Mouse (Mus musculus) hindlimb bud, embryonic 11.5 days (tissue): ENCODE measurements around the gene Kcnf1.

Experiments
- DNase-seq: peaks from one replicate; pipeline ENCODE4 v3.0.0-alpha.2; 2012; ENCODE audit warnings: low read depth, low spot score; ENCODE audit errors: extremely low spot score

Kcnf1 gene

DNA sequence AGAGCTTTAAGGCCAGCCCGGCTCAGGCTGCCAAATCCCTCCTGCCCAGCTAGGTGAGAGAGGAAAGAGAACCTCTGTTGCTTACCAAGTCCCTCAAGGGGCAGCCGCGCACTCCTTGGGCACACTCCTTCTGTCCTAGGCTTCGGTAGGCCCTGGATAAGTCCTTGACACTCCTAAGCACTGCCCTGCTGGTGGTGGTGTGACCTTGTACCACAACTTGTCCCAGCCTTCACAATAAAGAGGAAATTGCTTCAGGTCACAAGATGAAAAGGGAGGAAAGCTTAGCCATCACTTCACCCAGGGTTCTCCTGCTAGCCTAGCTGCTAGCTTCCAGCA, at the start of gene Kcnf1:
Kcnf1 (minus strand) TSS at position 132 of the 336 bp plus-strand sequence.
- no peak for DNase-seq

DNA sequence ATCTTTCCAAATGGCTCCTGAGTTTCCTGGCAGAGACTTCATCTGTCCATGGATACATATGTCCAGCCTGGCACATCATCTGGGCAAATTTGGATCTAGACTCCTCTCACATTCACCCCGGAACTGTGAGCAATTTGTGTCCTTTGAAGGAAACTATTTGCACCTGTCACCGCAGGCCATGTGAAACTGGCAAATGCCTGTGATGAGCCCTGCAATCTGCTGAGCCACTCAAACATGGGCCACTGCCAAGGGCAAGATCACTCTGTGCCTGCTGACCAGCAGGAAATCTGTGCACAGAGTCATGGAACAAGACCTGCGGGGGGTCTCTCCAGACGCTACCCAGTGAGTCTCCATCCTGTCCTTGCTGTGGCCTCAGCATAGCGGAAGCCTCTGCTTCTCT, 48.3 kb upstream of the Kcnf1 start:
- DNase-seq: no peak

DNA sequence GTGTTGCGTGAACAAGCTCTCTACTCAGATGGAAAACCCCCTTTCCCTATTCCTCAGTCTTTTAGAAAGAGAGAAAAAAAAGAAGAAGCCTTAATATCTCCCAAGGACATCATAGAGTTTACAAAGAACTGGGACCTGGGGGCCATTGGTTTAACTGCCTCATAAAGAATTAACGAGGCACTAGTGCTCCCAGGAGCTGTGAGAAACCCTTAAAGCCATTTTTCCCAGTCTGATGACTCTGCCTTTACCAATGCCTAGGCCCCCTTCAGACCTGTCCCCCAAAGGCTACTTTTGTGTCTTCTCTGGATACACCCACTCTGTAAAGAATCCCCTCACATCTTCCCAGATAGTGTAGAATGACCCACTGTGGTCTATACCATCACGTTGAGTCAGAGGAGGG, 46.4 kb upstream of the Kcnf1 start:
- no peak for DNase-seq

DNA sequence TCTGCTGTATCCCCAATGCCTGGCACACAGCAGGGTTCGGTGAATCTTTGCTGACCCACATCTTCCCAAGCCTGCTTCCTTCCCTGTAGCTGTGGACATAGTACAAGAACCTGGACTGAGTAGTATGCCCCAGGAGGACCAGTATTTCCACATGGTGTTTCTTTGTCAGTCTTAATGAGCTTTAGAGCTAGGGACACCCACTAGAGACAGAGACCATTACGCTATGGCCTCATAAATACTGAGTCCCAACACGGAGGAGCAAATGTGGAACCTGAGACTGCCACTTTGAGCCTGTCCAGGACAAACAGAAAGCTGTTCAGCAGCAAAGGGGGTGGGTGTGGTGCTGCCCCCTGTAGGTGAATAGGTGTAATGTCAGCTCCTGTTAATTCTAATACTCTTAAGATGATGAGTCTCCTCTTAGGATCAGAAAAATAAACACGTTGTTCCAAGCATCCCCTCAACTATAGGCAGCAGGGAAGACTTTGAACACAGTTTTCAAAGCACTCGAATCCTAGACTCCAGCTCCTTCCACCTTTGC, 45.3 kb upstream of the Kcnf1 start:
- no peak for DNase-seq

DNA sequence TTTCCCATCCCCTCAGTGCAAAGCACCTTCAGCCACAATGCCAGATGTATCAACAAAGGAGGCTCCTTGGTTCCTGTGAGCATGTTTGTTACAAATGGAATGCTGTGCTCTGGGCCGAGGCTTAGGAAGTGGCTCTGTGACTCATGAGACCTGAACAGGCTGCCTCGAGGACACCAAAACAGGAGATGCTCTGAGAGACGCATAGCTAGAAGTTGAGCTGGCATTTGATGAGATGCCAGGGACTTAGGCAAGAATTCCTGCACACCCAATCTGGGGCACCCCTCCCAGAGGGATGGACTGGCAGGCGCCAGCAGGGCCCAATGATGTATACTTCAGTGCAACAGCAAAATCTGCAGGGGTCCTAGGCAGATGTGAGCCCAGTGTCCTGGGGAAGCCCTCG, 43.9 kb upstream of the Kcnf1 start:
- DNase-seq: no peak

DNA sequence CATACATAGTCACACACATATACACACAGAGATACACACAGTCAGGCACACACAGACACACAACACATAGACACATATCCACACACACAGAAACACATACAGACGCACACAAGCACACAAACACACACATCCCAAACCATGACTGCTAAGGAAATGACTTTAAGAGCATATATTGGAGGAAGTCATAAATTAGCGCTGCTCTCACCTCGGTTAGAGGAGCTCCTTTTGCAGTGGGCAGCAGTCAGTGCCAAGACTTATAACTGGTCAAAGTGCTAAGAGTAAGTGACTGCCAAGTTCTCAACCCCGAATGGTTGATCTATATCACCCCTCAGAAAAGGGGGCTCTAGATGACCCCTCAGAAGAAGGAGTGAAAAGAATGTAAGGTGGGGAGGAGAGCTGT, 42.4 kb upstream of the Kcnf1 start:
- no peak for DNase-seq

DNA sequence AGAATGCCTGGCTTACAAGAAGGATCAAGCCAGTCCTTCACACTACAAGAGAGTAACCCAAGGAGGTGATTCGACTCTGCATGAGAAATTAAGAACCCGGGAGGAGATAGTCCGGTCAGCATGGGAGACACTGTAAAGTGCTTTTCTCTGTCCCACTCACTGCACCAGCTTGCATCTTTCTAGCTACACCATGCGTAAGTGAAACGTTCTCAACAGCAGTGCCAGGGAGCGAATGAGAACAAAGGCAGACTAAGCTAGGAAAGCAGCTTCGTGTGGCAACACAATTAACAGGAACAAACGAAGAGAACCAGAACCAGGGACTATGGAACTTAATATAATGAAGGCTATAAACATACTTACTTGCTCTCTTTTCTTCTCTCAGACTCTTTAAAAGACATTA, 41.7 kb upstream of the Kcnf1 start:
- no peak for DNase-seq

DNA sequence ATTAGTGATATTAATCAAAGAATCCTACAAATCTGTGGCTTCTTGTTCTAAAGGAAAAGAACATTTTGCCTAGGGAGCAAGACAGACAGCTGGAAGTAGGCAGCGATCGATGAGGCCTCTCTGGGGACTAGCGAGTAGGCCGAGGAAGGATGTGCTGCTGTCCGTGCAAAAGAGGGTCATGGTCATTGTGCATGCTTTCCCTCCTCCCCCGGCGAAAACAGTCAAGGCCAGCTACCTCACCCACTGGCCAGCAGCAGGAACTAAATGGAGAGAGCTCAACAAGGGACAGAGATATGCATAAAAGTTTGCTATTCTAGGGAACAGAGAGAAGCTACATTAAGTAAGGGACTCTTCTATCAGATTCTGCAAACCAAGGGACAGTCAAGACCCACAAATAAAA, 39.1 kb upstream of the Kcnf1 start:
- no peak for DNase-seq

DNA sequence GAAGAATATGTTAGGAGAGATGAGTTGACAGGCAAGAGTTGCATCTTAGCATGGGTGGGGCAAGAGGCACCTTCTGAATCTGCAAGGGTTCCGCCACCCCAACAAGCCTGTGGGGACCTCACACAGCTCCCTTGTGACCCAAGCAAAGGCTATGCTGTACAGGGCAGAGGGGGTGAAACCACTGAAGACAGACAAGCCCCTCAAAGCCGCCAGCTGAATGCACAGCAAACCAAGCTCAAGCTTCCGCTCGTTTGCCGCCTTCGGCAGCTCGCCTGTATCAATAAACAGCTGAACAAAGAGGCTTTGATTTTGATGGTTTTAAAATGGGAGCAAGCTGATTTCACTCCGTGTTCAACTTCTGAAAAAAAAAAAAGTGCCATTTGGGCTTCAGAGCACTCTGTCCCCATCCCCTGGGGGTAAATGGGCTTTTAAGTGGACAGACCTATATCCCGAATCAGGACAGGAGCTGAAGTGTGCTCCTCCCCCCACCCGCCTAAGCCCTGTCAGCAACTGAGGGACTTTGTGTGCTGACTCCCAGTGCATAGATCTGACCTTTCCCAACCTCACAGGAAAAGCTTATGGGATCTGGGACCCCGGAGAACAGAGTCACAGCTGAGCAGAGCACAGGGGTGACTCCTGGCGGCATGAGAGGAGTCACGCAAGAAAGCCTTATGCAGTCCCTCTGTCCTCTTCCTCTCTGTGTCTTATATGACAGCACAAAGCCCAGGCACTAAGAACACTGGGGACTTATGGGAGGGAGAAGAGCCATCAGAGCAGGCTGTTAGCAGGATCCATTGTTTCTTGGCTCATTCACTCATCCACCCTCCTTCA, 26.0 kb upstream of the Kcnf1 start:
- no peak for DNase-seq

DNA sequence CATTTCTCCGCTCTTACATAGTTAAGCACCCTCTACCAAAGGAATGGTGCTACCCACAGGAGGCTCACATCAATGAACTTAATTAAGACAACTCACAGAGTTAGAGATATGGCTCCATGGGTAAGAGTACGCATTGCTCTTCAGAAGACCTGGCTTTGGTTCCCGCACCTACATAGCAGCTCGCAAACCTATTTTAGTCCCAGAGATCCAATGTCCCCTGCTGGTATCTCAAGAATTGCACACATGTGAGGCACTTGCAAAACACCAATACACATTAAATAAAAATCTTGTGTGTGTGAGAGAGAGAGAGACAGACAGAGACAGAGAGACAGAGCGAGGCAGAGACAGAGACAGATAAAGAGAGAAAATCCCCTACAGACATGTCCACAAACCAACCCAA, 21.9 kb upstream of the Kcnf1 start:
- DNase-seq: no peak

DNA sequence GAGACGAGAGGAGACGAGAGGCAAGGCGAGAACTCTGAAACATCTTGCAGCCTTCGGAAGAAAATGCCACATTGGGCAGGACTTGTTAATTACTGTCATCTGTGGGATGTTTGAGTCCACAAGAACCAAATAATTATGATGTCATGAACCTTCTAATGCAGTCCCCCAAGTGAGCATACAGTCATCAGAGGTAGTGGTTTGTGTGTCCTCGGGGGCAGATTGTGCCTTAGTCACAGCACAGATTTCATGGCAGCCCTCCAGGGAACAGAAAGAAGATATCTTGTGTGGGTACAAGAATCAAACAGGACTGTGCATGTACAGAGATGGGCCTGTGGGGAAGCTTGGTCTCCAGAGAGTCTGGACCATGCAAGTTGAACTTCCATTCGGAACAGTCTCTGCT, 17.5 kb upstream of the Kcnf1 start:
- no peak for DNase-seq

DNA sequence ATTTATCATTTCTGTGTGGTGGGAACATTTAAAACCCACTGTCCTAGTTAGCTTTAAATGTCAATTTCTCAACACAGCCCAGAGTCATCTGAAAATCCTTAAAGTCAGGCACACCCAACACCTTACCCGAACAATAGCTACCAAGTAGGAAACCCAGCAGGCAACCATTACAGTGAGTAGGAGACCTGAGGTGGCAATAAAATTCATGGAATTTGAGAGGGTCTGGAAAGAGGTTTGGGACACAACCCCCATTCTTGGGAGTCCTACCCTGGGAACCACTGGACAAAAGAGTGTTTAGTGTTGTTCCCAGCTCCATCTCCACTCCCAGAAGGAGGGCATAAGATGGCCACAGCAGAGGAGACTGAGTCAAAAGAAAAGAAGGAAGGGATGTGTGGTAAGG, 16.6 kb upstream of the Kcnf1 start:
- no peak for DNase-seq

DNA sequence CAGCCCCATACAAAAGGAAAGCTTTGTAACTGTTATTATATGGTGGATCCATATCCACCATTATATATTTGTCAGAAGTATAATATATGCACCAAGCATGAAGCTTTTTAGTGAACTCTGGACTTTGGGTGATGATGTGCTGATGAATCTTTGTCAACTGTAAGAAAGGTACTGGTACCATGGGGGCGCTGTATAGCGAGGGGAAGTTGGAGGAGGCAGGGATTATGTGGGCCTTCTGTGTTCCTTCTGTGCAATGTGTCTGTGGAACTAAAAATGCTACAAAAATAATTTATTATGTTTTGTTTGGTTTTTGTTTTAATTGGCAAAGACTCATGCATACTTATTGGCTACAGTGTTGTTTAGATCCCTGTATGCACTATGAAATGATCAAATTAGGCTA, 16.2 kb upstream of the Kcnf1 start:
- DNase-seq: no peak

DNA sequence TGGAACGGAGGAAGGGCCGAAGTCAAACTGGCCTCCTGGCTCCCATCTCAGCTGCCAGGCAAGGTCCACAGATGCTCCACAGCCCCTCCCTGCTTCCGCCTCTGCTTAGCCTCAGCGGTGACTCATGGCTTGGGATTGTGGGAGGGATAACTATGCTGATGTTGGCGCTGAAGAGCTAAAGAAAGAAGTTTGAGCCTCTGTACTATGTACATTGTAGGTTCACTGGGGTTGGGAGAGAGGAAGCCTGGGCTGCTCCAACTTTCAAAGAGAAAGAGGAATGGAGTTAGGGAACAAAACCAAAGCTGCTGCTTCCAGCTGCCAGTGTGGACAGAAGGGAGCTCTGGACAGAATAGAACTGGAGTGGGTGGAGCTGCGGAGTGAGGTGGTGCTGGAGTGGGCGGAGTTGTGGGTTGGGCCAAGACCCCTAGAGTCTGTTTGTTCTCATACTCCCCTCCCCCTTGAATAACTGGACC, 7.7 kb upstream of the Kcnf1 start:
- no peak for DNase-seq

DNA sequence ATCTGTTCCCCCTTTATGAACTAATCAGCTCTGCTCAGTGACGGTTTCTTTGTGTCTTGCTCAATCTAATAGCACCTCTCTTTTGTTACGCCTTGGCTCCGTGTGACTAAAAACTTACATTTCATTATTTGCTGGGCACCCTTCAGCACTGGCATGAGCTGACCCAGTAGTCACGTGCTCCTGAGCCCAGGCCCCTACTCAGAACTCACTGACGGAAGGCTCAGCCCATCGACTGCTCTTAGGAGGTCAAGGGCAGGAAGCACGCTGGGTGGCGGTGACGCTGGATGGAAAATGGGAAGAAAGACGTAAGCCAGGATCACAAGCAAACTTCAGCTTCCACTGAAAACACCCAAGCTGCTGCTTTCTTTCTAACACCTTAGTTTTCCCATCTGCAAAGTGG, 7.1 kb upstream of the Kcnf1 start:
- no peak for DNase-seq

DNA sequence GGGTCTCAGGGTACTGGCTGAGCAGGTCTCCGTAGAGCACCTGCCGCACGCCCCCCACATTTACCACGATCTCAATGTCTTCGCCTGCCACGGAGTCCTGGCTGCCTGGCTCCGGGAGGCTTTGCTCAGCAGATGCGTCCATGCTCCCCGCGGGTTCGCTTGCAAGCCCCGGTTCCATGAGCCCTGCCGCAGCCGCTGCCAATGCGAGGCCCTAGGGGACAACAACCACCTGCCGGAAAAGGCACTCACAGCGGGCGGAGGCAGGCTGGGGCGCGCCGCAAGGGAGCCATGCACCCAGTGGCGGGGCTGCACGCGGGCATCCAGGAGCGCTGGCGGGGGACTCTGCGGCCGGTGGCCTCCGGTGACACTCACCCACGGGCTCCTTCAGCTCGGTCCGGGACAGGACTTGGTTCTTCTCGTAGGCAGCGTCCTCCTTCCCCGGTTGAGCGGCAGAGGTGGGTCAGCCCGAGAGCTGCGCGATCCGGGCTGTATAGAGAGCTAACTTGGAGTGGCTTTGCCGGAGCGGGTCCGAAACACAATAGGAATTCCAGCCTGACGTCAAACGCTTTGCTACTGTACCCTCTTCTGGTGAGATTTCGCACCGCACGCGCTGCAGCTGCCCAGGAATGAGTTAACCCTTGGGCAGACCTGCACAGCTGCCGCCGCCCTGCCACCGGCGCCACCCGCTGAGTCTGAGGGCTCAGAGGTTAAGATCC, 489 bp downstream of the Kcnf1 start:
- DNase-seq: peak; percentile 37

DNA sequence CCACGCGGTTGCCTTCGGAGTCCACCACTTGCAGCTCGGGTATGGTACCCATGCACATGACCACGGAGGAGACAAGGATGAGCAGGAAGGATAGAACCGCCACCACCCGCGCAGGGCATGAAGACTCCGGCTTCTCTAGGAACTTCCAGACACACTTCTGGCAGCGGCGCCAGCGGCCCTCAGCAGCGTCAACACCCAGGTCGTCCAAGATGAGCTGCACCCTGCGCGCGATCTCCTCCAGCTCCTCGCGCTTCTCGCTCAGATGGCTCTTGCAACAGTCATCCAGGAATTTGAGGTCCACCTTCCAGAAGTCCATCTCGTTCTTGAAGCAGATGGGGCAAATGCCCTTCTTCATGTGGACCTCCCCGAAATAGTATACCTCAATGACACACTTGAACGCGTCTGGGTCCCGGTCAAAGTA, 1.1 kb downstream of the Kcnf1 start:
- no peak for DNase-seq

DNA sequence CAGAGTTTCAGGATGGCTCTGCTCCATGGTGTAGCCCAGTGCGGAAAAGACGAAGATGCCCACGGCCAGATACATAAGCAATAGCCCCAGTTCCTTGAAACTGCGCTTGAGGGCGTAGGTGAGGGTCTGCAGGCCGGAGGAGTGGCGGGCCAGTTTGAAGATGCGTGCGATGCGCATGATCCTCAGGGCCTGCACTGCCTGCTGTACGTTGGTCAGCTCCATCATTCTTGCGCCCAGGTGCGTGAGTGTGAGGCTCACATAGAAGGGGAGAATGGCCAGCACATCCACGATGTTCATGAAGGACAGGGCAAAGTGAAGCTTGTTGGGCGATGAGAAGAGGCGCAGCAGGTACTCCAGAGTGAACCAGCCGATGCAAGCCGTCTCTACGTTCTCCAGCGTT, 1.6 kb downstream of the Kcnf1 start:
- no peak for DNase-seq

DNA sequence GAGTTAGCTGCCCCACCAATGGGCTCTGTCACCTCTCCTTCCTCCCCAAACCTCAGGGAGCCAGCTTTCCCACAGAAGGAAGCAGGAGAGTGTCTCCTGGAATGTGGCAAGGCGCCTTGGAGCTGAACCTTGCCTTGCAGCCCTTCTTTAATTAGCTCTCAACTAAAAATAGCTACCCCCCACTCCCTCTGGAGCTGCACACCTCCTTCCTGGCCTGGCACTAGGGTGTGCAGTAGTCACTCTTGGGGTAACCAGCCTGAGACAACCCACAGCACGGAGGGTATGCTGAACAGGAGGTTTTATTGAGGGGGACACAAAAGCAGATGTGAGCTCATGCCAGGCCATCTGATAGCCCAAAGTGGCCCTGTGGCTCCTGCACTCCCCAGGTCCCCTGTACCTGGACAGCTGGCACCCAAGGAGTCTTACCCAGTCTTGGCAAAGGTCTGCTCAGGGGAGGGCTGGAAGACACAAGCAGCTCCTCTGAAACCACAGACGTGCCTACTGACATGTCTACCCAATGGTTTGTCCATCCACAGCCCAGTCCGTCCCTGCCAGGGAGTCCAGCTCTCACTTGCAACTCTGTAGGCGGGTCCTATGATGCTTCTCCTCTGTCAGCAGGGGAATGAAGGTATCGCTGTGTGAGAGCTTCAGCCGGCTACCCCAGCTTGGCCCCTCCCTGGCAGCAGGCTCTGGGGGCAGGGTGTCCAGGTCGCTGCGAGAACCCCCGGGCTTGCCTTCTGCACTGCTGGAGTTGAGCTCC, 2.4 kb downstream of the Kcnf1 start:
- no peak for DNase-seq

DNA sequence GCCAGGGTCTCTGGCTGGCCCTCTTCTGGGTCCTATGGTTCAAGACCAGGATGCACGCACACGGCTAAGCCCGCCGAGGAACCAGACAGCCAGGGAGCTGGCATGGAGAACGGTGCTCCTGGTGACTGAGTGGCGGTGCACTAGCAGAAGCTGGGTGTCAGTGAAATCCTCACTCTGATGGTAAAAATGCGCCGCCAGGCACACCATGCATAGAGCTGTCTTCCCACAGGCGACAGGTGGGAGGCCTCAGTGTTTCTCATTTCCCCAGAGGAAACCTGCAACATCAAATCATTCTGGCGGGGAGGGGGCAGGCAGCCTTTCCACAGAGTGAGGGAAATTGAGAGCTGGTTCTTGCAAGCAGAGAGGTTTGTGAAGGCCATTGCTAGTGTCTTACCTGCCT, 6.3 kb downstream of the Kcnf1 start:
- no peak for DNase-seq

DNA sequence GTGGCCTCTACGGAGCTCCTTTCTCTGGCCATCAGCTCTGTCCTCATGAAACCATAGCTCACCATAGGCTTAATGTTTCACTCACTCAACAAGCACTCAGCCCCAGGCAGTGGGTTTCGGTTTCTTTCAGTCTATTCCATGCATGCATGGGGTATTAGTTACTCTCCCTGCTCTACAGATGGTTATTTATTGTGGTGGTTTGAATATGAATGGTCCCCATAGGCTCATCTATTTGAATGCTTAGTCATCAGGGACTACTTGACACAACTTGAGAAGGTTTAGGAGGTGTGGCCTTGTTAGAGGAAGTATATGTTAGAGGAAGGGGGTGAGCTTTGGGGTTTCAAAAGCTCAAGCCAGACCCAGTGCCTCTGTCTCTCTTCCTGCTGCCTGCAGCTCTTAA, 10.6 kb downstream of the Kcnf1 start:
- no peak for DNase-seq

DNA sequence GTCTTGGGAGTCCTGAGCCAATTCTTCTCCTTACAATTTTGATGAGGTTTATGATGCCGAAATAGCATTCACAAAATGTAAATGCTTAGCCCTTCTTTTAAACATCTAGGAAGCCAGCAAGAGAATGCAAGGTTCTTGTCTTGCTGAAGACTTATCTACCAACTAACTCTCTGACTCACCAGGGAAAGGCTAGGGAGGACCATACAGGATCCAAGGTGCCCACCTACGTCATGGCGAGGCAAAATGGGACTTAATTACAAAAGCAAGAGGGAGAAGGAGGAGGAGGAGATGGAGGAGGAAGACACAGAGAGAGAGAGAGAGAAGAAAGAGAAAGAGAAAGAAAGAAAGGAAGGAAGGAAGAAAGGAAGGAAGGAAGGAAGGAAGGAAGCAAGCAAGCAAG, 12.7 kb downstream of the Kcnf1 start:
- DNase-seq: no peak
